Mouse (Mus musculus) midbrain, postnatal 0 days (tissue): ENCODE results near the gene Gss. TPM values are rescaled to one million over a fixed set of nuclear protein-coding genes. Genes with fewer than 3 reads are reported as not detected.

ENCODE experiments used
- ATAC-seq: fragments of 200-750 bp; cut with Nextera tagmentation; 2 replicates; pipeline ENCODE4 v1.8.0; 2017; ENCODE audit warnings: moderate number of reproducible peaks, mild to moderate bottlenecking, moderate TSS enrichment, moderate library complexity; ENCODE audit not compliant: low FRiP score
- DNase-seq: peaks from one replicate; pipeline ENCODE4 v3.0.0-alpha.2; 2015; ENCODE audit warnings: low spot score
- H3K27ac ChIP-seq: fragments of 300-500 bp; sonication (generic); 2 replicates; pipeline ENCODE4 v1.5.1; 2014; ENCODE audit warnings: low read depth, mild to moderate bottlenecking, low read length, mixed read lengths
- H3K27me3 ChIP-seq: fragments of 300-500 bp; sonication (generic); 2 replicates; pipeline ENCODE4 v1.6.1; 2014; ENCODE audit warnings: low read length, control low read depth, mixed read lengths; ENCODE audit not compliant: insufficient read depth
- H3K36me3 ChIP-seq: fragments of 300-500 bp; sonication (generic); 2 replicates; pipeline ENCODE4 v1.6.1; 2014; ENCODE audit warnings: low read length, control low read depth, mixed read lengths; ENCODE audit not compliant: insufficient read depth
- H3K4me1 ChIP-seq: fragments of 300-500 bp; sonication (generic); 2 replicates; pipeline ENCODE4 v1.6.1; 2014; ENCODE audit warnings: mild to moderate bottlenecking, control low read depth, antibody characterized with exemption, low read length, mixed read lengths; ENCODE audit not compliant: insufficient read depth
- H3K4me2 ChIP-seq: fragments of 300-500 bp; sonication (generic); 2 replicates; pipeline ENCODE4 v1.6.1; 2014; ENCODE audit warnings: low read depth, mild to moderate bottlenecking, low read length, mixed read lengths; ENCODE audit not compliant: poor library complexity, severe bottlenecking
- H3K4me3 ChIP-seq: fragments of 300-500 bp; sonication (generic); 2 replicates; pipeline ENCODE4 v1.5.1; 2014; ENCODE audit warnings: low read depth, mild to moderate bottlenecking, low read length, moderate library complexity
- H3K9ac ChIP-seq: fragments of 300-500 bp; sonication (generic); replicated peaks from 2 replicates; pipeline ENCODE4 v1.6.1; 2014; ENCODE audit warnings: mild to moderate bottlenecking, low read length, moderate library complexity, mixed read lengths; ENCODE audit not compliant: poor library complexity, severe bottlenecking
- H3K9me3 ChIP-seq: fragments of 300-500 bp; sonication (generic); 2 replicates; pipeline ENCODE4 v1.6.1; 2016; ENCODE audit warnings: low read length, control low read depth
- CTCF ChIP-seq: IDR thresholded peaks from 2 replicates; pipeline ENCODE4 v1.5.1; 2016; ENCODE audit warnings: antibody characterized with exemption, mild to moderate bottlenecking
- WGBS: fragments of 180-500 bp; shearing (Covaris S2); extraction: QIAGEN DNeasy Blood & Tissue Kit; methylation state at CpG from one replicate; pipeline ENCODE4 v1.1.7; 2014; 5-methylcytosine and 5-hydroxymethylcytosine counted together
- polyA plus RNA-seq: library from polyadenylated mRNA; unstranded; fragments of >200 nt; fragmentation: Nextera tagmentation; extraction: Ambion mirVana; gene quantifications from 2 replicates; pipeline ENCODE4 v1.2.1, GENCODE M21; 2015
- total RNA-seq: library from RNA; depleted of rRNA; stranded (reverse); fragments of >200 nt; gene quantifications from 2 replicates; pipeline ENCODE4 v1.2.3, GENCODE M21; 2014

Gss gene
- total and polyA plus RNA-seq, 2 experiments from 2014 or later: 11.6 to 12.9 TPM

DNA sequence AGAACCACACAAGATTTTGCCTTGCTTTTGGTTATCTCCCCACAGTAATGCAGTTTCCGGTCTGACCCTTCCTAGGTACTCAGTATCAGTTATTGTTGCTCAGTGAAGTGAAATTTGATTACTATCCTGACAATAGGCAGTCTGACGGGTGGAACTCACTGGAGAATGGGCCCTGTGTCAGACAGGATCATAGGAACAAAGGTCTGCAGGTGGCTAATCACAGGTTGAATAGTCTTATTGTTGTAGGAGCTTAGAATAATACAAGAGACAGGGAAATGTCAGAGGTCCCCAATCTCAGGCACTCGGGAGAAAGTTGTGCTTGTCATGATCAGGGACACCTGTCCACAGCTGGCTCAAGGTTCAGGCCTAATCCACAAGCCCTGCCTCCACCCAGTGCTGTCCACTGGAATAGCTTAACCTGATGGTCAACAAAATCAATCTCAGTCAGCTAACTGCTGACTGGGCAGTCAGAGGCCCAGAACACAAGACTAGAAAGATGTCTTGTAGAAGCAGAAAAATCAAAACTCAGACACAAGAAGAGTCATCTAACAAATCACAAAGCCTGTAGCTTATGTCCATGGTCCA, 23.3 kb downstream of the Gss start:
- Histone ChIP-seq H3K27ac (no peak overlapping the region), H3K9me3 (no peaks in the 10 kb centered on the region), H3K36me3 (peaks cover 10% of the 10 kb centered on the region; the same call in 1 of the 2 replicates), H3K4me1 (no peaks in the 10 kb centered on the region), H3K9ac (no peak overlapping the region), H3K4me3 (no peak overlapping the region), H3K27me3 (no peaks in the 10 kb centered on the region), H3K4me2 (no peak overlapping the region)
- 10% methylated on average over 3 of the region's 3 CpGs for WGBS
- no peak for DNase-seq
- no peak for ATAC-seq
- TF ChIP-seq CTCF: no peak

DNA sequence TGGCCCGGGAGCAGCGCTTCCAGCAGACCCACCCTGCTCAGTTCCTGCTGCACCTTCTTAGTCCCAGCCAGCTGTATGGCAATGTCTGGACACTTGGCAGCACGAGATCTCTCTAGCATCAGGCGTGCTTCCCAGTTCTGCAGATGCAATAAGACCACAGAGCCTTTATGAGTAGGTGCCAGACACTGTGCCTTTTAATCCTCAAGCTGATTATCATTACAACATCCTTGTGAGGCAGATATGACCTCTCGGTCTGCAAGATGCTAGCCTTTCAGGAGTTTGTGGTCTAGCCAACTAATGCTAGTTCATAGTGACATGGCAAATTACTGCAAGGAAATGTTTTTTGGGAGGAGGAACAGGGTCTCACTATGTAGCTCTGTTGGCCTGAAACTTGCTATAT, 24.9 kb downstream of the Gss start:
- no peak overlapping the region for H3K4me3 ChIP-seq
- H3K27ac ChIP-seq: no peak overlapping the region
- no peak overlapping the region for H3K4me2 ChIP-seq
- no peaks in the 10 kb centered on the region for H3K9me3 ChIP-seq
- WGBS: 80% methylated on average over 5 of the region's 5 CpGs
- no peak for TF ChIP-seq CTCF
- DNase-seq: no peak
- no peak overlapping the region for H3K9ac ChIP-seq
- no peaks in the 10 kb centered on the region for H3K27me3 ChIP-seq
- no peak for ATAC-seq
- peaks cover 20% of the 10 kb centered on the region for H3K36me3 ChIP-seq
- H3K4me1 ChIP-seq: no peaks in the 10 kb centered on the region

GRCm38 (mm10) chr2:155562934-155563333, 29.7 kb downstream of the Gss start:
- WGBS: 86% methylated on average over 4 of the region's 4 CpGs
- Histone ChIP-seq H3K4me3 (no peak overlapping the region), H3K27me3 (no peaks in the 10 kb centered on the region), H3K36me3 (peaks cover 30% of the 10 kb centered on the region), H3K9me3 (no peaks in the 10 kb centered on the region), H3K4me1 (no peaks in the 10 kb centered on the region), H3K27ac (no peak overlapping the region), H3K4me2 (no peak overlapping the region), H3K9ac (no peak overlapping the region)
- no peak for TF ChIP-seq CTCF
- no peak for ATAC-seq
- no peak for DNase-seq

GRCm38 (mm10) chr2:155562209-155562608, 30.4 kb downstream of the Gss start:
- 52% methylated on average over 1 of the region's 1 CpGs for WGBS
- Histone ChIP-seq H3K9me3 (no peaks in the 10 kb centered on the region), H3K27me3 (no peaks in the 10 kb centered on the region), H3K27ac (no peak overlapping the region), H3K4me3 (no peak overlapping the region), H3K9ac (no peak overlapping the region), H3K4me1 (no peaks in the 10 kb centered on the region), H3K4me2 (no peak overlapping the region), H3K36me3 (peaks cover 30% of the 10 kb centered on the region)
- TF ChIP-seq CTCF: no peak
- DNase-seq (no peak), ATAC-seq (no peak)

- ATAC-seq (no peak), DNase-seq (no peak)
- TF ChIP-seq CTCF: no peak
- Histone ChIP-seq H3K9me3 (no peaks in the 10 kb centered on the region), H3K36me3 (0 out of 2 replicates have a peak, but pooled peaks cover 8% of the 10 kb centered on the region), H3K27me3 (no peaks in the 10 kb centered on the region), H3K4me1 (no peaks in the 10 kb centered on the region), H3K4me2 (no peak overlapping the region), H3K4me3 (no peak overlapping the region), H3K27ac (no peak overlapping the region), H3K9ac (no peak overlapping the region)
- WGBS: 83% methylated on average over 2 of the region's 2 CpGs
Observed at GRCm38 (mm10) chr2:155554426-155554985, 38.1 kb downstream of the Gss start.

DNA sequence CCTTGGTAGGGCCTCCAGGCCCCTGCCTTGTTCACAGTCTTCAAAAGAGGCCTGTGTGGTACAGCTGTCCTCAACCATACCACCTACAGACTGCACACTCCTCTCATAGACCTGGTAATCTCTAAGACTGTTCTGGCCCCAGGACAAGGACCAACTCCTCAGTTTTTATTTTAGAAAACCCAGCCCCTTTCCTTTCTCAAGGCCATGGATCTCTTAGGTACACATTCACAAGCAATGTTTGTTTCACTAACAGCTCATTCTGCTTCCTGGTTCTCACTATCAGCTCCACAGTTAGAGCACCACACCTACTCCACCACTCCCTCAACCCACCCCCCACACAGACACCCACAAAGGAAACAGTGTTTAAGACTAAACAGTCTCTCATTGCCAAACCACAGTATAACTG, 39.7 kb downstream of the Gss start:
- 0 out of 2 replicates have a peak, but pooled peaks cover 8% of the 10 kb centered on the region for H3K36me3 ChIP-seq
- no peaks in the 10 kb centered on the region for H3K4me1 ChIP-seq
- no peak overlapping the region for H3K4me3 ChIP-seq
- no peak overlapping the region for H3K9ac ChIP-seq
- no peak for TF ChIP-seq CTCF
- H3K27ac ChIP-seq: no peak overlapping the region
- DNase-seq (no peak), ATAC-seq (no peak)
- H3K27me3 ChIP-seq: no peaks in the 10 kb centered on the region
- no peaks in the 10 kb centered on the region for H3K9me3 ChIP-seq
- no peak overlapping the region for H3K4me2 ChIP-seq
